Comparison of ENCODE assay signal across 10 mouse cellular contexts in the genomic region with DNA sequence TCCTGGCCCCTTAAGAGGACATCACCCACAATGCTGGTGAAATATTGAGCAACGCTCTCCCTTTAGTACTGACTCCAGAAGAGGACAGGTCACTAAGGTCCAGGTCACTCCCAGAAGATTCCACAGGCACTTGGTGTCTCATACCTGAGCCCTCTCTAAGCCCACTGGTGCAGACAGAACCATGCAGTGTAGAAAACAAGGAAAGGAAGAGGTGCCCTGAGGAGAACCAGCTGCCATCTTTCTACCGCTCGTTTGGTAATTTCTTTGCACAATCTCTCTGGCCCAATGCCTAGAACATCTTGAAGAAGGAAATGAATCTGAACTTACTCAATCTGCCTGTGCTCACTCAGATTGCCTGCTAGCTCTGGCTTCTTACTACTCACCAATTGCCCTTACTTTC. TPM values are rescaled to one million over a fixed set of nuclear protein-coding genes. Genes with fewer than 3 reads are reported as not detected.
DNase-seq lines count a peak whose midpoint lies in the region; ATAC-seq and TF ChIP-seq lines count a peak whose summit lies in the region.
"Had no signal": no experiment of that assay in that cellular context is flagged by ENCODE, and none has a peak within 500 bp of the region (broad histone marks: within the 10 kb centered on the region; RNA-seq: fewer than 3 reads in every experiment).

No protein-coding gene starts in this region.

- peak overlapping the region; percentile 37 for H3K27ac ChIP-seq in spleen, adult 2 months (ENCODE audit: insufficient read depth, low read length)
- no peak overlapping the region for H3K27ac ChIP-seq in kidney, postnatal 0 days
- H3K27ac ChIP-seq in small intestine, adult 2 months (ENCODE audit: insufficient read depth, low read depth, low read length): peak overlapping the region; percentile 99
- no peak overlapping the region for H3K27ac ChIP-seq in midbrain, embryonic 10.5 days (replicated peaks)
- H3K27ac ChIP-seq: hindbrain, embryonic 15.5 days had no signal

- no peaks in the 10 kb centered on the region for H3K36me3 ChIP-seq in spleen, adult 2 months (ENCODE audit: control insufficient read depth, insufficient read depth, low read length)
- H3K36me3 ChIP-seq in kidney, postnatal 0 days (ENCODE audit: insufficient read depth, low read length): no peaks in the 10 kb centered on the region
- peaks cover 17% of the 10 kb centered on the region for H3K36me3 ChIP-seq in small intestine, adult 2 months (ENCODE audit: control insufficient read depth, insufficient read depth, low read length)
- H3K36me3 ChIP-seq in midbrain, embryonic 10.5 days: no peaks in the 10 kb centered on the region
- H3K36me3 ChIP-seq: hindbrain, embryonic 15.5 days had no signal

- peaks cover 31% of the 10 kb centered on the region; the same call in 1 of the 2 replicates for H3K4me1 ChIP-seq in spleen, adult 2 months (ENCODE audit: control insufficient read depth, insufficient read depth, insufficient read length)
- H3K4me1 ChIP-seq in kidney, postnatal 0 days (replicated peaks; ENCODE audit: insufficient read depth, low read length): no peaks in the 10 kb centered on the region
- H3K4me1 ChIP-seq in small intestine, adult 2 months (ENCODE audit: control insufficient read depth, insufficient read depth, insufficient read length, low read length): peaks cover 30% of the 10 kb centered on the region
- no peaks in the 10 kb centered on the region for H3K4me1 ChIP-seq in midbrain, embryonic 10.5 days
- H3K4me1 ChIP-seq: hindbrain, embryonic 15.5 days had no signal

- no peaks in the 10 kb centered on the region for H3K9me3 ChIP-seq in kidney, postnatal 0 days (replicated peaks; ENCODE audit: low read length)
- no peaks in the 10 kb centered on the region for H3K9me3 ChIP-seq in midbrain, embryonic 10.5 days (replicated peaks)
- H3K9me3 ChIP-seq: hindbrain, embryonic 15.5 days had no signal

- no peak overlapping the region for H3K4me2 ChIP-seq in kidney, postnatal 0 days (ENCODE audit: low read length)
- H3K4me2 ChIP-seq: hindbrain, embryonic 15.5 days had no signal

- WGBS in spleen, adult 2 months: 62% methylated on average over 3 of the region's 3 CpGs
- 68% methylated on average over 3 of the region's 3 CpGs for WGBS in kidney, postnatal 0 days
- WGBS in small intestine, adult 2 months: 23% methylated on average over 3 of the region's 3 CpGs
- WGBS in midbrain, embryonic 10.5 days: 89% methylated on average over 3 of the region's 3 CpGs

- no peak overlapping the region for H3K9ac ChIP-seq in kidney, postnatal 0 days (ENCODE audit: low read depth, low read length)
- H3K9ac ChIP-seq: hindbrain, embryonic 15.5 days had no signal

- no peak for ATAC-seq in kidney, postnatal 0 days (replicated peaks; ENCODE audit: low FRiP score, low read depth)

- H3K4me3 ChIP-seq in spleen, adult 2 months (ENCODE audit: extremely low read depth, insufficient read depth, insufficient read length): peak overlapping the region; percentile 19; the same call in 1 of the 2 replicates
- no peak overlapping the region for H3K4me3 ChIP-seq in kidney, postnatal 0 days (replicated peaks; ENCODE audit: low read depth, low read length)
- peak overlapping the region; percentile 32; the same call in 1 of the 2 replicates for H3K4me3 ChIP-seq in small intestine, adult 2 months (ENCODE audit: low read depth, low read length)
- no peak overlapping the region for H3K4me3 ChIP-seq in midbrain, embryonic 10.5 days
- H3K4me3 ChIP-seq: hindbrain, embryonic 15.5 days had no signal

- no peak for TF ChIP-seq CTCF in spleen, adult 2 months (IDR thresholded peaks at IDR 0.05; ENCODE audit: extremely low read depth, insufficient read depth, insufficient read length, insufficient replicate concordance)
- TF ChIP-seq CTCF in kidney, postnatal 0 days (IDR thresholded peaks at IDR 0.05; ENCODE audit: low read depth): no peak
- no peak for TF ChIP-seq CTCF in small intestine, adult 2 months (IDR thresholded peaks at IDR 0.05; ENCODE audit: extremely low read depth, insufficient read length, insufficient replicate concordance, low read depth, low read length)

- H3K27me3 ChIP-seq in spleen, adult 2 months (ENCODE audit: control insufficient read depth, insufficient read depth, low read length): no peaks in the 10 kb centered on the region
- no peaks in the 10 kb centered on the region for H3K27me3 ChIP-seq in kidney, postnatal 0 days (ENCODE audit: insufficient read depth, low read length)
- H3K27me3 ChIP-seq in small intestine, adult 2 months (ENCODE audit: control insufficient read depth, insufficient read depth, low read length): no peaks in the 10 kb centered on the region
- H3K27me3 ChIP-seq in midbrain, embryonic 10.5 days (ENCODE audit: low read depth, poor library complexity, severe bottlenecking): no peaks in the 10 kb centered on the region
- H3K27me3 ChIP-seq: hindbrain, embryonic 15.5 days had no signal

- DNase-seq in heart, adult 18-20 months: peak; percentile 88
- no peak for DNase-seq in heart, postnatal 4 days
- DNase-seq in spleen, adult 2 months (ENCODE audit: low read depth in 1 of 2, low spot score in 2 of 2): no peak
- DNase-seq in spleen, adult 18-20 months: no peak
- peak; percentile 63 for DNase-seq in kidney, postnatal 0 days (ENCODE audit: low spot score)
- no peak for DNase-seq in midbrain, embryonic 10.5 days (ENCODE audit: low spot score)
- DNase-seq in cerebellum, postnatal 25 days: no peak
- DNase-seq: cerebellum, postnatal 36 days had no signal

- no peak for TF ChIP-seq POLR2A in spleen, adult 2 months (IDR thresholded peaks at IDR 0.05; ENCODE audit: low read depth, low read length)
- no peak for TF ChIP-seq POLR2A in small intestine, adult 2 months (IDR thresholded peaks at IDR 0.05; ENCODE audit: low read depth, low read length)

RNA-seq across cellular contexts. Expression of a gene that starts 2.0 kb away (rescaled TPM):
- 100 to 1,000 TPM; 131 to 165 TPM for total RNA-seq in heart, adult 18-20 months (2021)
- total RNA-seq in heart, postnatal 4 days (2021): 1 to 10 TPM; 3.7 to 4.6 TPM
- polyA plus RNA-seq in spleen, adult 2 months (2012; rRNA removed): 15.6 and 18.5 TPM in 2 replicates
- 1.6 and 1.9 TPM in 2 replicates for polyA plus RNA-seq in kidney, postnatal 0 days (2015; fragmentation: Nextera tagmentation; extraction: Ambion mirVana)
- 185 and 248 TPM in 2 replicates for polyA plus RNA-seq in small intestine, adult 2 months (2012; rRNA removed)
- polyA plus RNA-seq in midbrain, embryonic 10.5 days (2016; fragmentation: Nextera tagmentation; extraction: Ambion mirVana): 0.05 and 0.19 TPM in 2 replicates

Comparison
In these comparisons a context has a peak if more than half of its experiments do, and no peak if none do; other contexts are left out.
1. DNase-seq: peak in heart, adult 18-20 months (2 of 2) and kidney, postnatal 0 days (single experiment); none in heart, postnatal 4 days (single experiment), spleen, adult 2 months (0 of 2), spleen, adult 18-20 months (0 of 2), midbrain, embryonic 10.5 days (single experiment) and cerebellum, postnatal 25 days (0 of 2).
2. H3K27ac ChIP-seq: peak in spleen, adult 2 months (single experiment) and small intestine, adult 2 months (single experiment); none in kidney, postnatal 0 days (single experiment) and midbrain, embryonic 10.5 days (single experiment).
3. H3K4me3 ChIP-seq: peak in spleen, adult 2 months (single experiment) and small intestine, adult 2 months (single experiment); none in kidney, postnatal 0 days (single experiment) and midbrain, embryonic 10.5 days (single experiment).